Mouse (Mus musculus) thymus, postnatal 0 days (tissue): Measurements from ENCODE around the gene Pde12. TPM values are rescaled to one million over a fixed set of nuclear protein-coding genes. Genes with fewer than 3 reads are reported as not detected.
"Not testable (repeated sequence)": the region's sequence is repeated elsewhere in the genome, so short reads cannot be mapped to it uniquely, and the experiment has no call there.

Experiments
- DNase-seq: peaks from one replicate; pipeline ENCODE4 v3.0.0-alpha.2; 2015; ENCODE audit warnings: low spot score
- polyA plus RNA-seq: library from polyadenylated mRNA; unstranded; fragments of >200 nt; fragmentation: Nextera tagmentation; extraction: Ambion mirVana; gene quantifications from 2 replicates; pipeline ENCODE4 v1.2.1, GENCODE M21; 2015

Gene Pde12
- polyA plus RNA-seq: 14.3 and 15.9 TPM in 2 replicates

- DNase-seq: peak; percentile 92
These were observed at the start of gene Pde12 for GRCm38 (mm10) chr14:26669292-26670073. Gene Pde12, minus strand, starts transcription at chr14:26669883.

GRCm38 (mm10) chr14:26705246-26705645 is 35.6 kb upstream of the Pde12 start:
- DNase-seq: not testable (repeated sequence)

DNA sequence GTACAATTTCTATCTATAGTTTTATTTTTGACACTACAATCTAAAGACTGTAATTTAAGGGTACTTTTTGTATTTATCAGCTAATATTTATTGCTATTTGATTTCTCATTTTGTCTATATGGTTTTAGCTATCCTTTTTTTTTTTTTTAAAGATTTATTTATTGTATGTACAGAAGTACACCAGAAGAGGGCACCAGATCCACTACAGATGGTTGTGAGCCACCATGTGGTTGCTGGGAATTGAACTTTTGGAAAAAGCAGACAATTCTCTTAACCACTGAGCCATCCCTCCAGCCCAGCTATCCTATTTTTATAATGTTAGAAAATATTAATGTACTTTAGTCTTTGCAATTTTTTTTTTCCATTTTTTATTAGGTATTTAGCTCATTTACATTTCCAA is 28.2 kb upstream of the Pde12 start:
- DNase-seq: peak; percentile 35

DNA sequence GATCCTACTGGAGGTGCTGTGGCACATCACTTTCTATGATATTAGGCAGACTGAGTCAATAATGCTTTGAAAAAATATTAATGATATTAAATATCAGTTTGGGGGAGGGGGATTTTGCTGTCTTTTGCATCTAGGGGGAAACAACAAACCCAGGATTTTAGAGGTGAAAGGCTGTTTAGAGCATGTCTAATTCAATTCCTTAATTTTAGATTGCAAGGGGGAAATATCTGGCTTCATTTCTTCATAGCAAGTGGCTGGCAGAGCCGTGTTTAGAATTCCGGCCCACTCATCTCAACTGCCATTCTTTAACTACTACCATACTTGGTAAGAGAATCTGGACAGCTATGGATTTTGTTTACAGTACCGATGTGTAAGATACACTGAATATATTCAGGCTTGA is 23.3 kb upstream of the Pde12 start, which contains the start of gene Dnah12:
Gene Dnah12 (plus strand): TSS at position 301 of the 400 bp plus-strand sequence.
- DNase-seq: no peak

GRCm38 (mm10) chr14:26691363-26691762 is 21.7 kb upstream of the Pde12 start:
- no peak for DNase-seq

DNA sequence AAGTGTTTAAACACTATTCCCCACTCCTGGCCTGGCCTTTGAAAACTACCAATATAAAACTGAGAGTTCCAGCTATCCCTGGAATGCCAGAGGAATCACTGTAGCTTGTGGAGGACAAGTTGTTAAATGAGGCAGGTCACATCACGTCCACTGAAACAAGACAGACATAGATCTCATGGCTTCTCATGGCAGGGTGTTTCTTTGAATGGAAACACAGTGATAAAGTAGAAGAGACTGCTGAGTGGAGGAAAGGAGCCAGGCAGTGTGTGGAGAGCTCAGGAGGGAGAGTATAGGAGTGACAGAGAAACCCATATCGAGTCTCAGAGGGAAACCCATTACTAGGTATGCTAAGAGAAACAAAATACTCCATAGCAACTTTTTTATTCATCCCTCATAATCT is 21.0 kb upstream of the Pde12 start:
- no peak for DNase-seq

DNA sequence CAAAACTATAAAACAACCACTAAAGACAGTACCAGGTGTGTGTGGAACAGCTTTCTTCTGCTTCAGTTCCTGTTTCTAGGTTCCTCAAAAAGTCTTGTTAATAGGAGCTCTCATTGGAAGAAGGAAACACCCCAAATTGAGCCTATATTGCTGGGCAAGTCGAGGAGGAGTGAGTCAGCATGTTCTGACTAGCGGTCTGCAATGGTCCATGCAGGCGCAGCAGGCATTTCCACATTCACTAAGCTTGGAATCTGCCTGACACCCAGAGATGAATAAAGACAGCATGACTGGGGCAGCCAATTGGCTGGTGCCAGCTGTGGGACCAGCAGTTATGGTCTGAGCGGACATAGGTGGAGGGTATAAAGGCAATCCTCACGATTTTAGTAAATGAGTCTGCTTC is 6.1 kb upstream of the Pde12 start:
- no peak for DNase-seq

DNA sequence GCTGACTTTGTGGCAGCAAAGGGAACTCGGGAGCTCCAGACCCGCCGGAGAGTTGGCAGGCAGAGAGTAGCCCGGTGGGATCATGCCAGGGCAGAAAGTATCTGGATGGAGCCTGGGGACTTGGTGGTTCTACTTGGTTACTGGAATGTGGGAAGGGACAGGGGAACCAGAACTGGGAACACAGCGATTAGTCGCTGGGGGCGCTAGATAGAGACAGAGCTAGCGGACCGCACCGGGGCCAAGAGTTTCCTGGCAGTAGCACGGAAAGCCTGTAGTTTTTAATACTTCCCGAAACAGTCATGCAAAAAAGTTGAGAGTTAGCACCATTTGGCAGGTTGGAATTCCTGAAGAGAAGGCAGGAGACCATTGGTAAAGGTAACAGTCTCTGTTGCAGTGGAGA is 5.7 kb upstream of the Pde12 start:
- DNase-seq: peak; percentile 14

DNA sequence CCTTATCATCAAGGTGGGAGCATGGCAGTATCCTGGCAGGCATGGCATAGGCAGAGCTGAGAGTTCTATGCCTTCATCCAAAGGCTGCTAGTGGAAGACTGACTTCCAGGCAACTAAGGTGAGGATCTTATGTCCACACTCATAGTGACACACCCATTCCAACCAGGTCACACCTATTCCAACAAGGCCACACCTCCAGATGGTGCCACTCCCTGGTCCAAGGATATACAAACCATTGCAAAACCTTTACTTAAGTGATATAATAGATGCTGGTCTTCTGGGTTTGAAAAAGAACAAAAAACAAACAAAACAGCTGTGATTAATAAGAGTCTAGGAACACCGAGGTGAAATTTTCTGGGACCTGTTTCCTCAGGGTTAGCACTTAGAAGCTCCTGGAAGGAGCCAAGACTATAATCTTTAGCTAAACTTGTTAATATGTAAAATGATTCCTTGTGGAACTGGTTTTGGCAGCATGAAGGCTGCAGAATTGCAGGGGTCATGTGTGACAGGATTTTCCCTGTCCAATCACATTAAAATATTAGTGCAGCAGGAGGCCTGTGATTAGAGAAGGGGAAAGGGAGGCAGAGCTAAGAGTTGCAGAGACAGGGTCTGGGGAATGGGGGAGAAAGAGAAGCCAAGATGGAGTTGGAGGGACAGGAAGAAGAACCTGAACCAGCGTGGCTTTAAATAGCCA is 4.9 kb upstream of the Pde12 start:
- not testable (repeated sequence) for DNase-seq

DNA sequence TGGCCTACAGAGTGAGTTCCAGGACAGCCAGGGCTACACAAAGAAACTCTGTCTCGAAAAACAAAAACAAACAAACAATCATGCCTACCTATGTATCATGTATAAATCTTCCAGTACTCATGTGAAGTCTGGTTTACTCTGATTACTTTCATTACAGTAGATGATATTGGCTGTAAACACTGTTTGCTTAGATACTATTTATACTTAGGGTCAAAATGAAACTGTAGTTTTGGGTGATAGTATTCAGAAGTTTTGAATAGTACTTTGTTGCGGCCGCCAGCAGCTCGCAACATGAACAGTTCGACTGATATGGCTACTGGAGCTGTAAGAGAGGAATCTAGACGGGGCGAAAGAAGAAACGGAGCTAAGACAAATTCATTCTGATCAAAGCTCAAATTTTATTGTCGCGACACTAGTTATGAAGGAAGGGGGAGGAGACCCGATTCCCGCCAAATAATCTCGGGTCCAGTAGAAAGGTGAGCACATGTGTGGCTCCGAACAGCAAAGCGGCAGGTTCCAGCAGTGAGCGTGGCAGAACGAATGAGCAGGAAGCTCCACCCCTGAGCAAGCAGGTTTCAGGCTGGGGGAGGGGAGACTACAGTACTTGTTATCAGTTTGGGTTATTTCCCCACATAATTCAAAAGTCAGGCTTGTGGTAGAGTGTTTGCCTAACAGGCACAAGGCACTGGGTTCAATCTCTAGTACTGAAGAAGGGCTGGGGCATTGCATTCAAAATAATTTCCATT is 2.4 kb upstream of the Pde12 start:
- DNase-seq: not testable (repeated sequence)

GRCm38 (mm10) chr14:26670964-26671363 is 1.3 kb upstream of the Pde12 start:
- DNase-seq: peak; percentile 21

DNA sequence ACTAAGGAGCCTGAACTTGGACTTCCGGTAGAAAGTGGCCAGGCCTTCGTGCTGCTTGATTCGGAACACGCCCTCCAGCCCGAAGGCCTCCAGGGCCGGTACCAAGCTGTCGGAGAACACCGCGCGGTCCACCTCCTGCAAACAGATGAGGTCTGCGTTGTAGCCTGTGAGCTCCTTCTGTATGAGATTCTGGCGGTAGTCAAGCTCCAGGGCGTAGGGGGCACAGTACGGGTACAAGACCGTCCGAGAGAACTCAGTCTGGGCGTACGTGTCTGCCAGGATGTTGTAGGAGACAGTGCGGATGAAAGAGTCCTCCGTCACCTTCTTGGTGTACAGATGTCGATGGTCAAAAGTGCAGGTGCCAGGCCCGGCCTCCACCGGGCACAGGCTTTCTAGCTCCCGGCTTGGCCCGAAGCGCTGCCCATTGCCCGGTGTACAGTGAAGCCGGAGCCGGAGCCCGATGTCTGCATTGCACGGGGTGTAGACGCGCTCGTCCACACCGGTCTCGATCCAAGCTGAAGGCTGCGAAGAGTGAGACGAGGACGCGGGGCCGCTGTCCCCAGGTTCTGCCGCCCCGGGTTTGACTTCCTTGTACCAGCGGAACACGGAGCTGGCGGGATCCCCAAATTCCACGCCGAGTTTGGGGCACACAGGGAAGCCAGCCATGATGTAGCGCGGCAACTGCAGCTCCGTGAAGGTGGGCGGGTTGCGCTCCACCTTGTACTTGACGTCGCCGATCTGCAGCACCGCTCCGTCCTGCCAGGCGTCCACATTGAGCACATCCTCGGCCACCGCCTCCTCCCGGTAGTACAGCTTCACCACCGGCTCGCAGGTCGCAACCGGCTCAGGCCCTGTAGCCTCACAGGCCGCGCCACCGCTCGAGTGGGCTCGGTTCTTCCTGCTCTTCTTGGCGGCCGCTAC is 1.1 kb downstream of the Pde12 start:
- peak; percentile 44 for DNase-seq

- DNase-seq: peak; percentile 4
These were observed 1.7 kb downstream of the Pde12 start for GRCm38 (mm10) chr14:26667991-26668370.

GRCm38 (mm10) chr14:26663851-26664250 is 5.8 kb downstream of the Pde12 start:
- DNase-seq: no peak

DNA sequence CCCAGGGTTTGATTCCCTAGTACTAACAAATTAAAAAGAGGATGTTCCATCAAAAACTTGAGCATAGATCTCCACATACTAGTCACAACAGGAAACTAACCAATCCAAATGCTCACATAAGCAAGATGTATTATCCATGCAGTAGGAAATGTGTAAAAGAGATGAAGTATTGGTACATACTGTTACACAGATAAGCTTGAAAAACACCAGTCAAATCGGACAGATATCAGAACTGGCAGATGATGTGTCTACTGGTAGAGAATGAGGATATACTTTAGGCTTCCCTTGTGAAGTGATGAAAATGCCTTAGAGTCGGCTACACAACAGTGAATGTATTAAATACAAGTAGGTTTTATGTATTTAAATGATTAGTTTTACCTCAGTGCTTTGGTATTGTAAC is 7.2 kb downstream of the Pde12 start:
- no peak for DNase-seq

- no peak for DNase-seq
These were observed 7.7 kb downstream of the Pde12 start for GRCm38 (mm10) chr14:26662016-26662415.

- DNase-seq: no peak
These were observed 9.4 kb downstream of the Pde12 start for GRCm38 (mm10) chr14:26660233-26660632.

DNA sequence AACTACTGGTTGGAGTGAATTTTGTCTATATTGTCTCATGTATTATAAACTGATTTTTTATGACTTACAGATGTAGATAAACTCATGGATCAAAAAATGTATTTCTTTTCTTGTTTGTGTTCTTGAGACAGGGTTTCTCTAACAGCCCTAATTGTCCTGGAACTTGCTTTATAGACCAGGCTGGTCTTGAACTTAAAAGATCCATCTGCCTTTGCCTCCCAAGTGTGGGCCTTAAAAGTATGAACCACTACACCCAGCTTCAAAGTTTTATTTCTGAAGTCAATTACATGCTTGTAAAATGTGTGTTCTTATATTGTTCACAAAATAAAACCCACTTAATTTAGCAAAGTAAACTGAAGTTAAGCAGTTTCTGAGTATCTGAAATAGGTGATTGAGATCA is 11.5 kb downstream of the Pde12 start:
- no peak for DNase-seq

DNA sequence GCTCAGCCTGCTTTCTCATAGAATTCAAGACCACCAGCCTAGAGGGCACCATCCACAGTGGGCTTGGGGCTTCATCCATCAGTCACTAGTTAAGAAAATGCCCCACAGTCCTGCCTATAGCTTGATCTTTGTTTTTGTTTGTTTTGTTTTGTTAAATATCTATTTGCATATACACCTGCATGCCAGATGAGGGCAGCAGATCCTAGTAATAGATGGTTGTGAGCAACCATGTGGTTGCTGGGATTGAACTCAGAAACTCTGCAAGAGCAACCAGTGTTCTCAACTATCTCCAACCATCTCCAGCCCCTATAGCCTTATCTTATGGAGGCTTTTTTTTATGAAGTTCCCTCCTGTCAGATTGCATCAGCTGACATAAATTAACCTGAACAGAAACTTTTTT is 17.8 kb downstream of the Pde12 start:
- DNase-seq: peak; percentile 48

DNA sequence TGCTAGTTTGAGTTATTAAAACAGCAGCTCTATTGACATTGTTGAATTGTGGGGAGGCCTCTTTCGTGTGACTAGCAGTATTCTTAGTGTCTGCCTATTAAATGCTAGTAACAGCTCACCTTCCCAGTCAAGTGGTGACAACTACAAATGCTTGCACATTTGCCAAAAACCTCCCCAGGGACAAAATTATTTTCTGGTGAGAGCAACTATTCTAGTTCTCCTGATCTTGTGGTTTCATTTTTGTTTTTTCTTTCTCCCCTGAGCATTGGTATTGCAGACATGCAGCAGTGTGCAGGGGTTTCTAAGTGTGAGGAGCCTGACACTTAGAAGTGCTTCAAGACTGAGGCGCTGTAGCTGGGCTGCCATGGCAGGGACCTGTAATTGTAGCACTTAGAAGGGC is 21.9 kb downstream of the Pde12 start:
- DNase-seq: no peak
